Mouse (Mus musculus): ENCODE data around the gene Nccrp1.

GRCm38 (mm10) chr7:28570291-28570981 lies 23.4 kb upstream of the Nccrp1 start:
- TF ChIP-seq CTCF (IDR thresholded peaks at IDR 0.05): peak; percentile 45
- TF ChIP-seq EP300 (IDR thresholded peaks at IDR 0.05): no peak

Data from lung, postnatal 0 days (tissue).